Mouse (Mus musculus): ENCODE results near the gene Sepsecs. TPM values are rescaled to one million over a fixed set of nuclear protein-coding genes. Genes with fewer than 3 reads are reported as not detected.

Sepsecs gene
- polyA plus RNA-seq, 1 experiment from 2014 or later, result 6.6 TPM

GRCm38 (mm10) chr5:52617711-52618347 lies 51.7 kb downstream of the Sepsecs start:
- 37% methylated on average over 9 of the region's 9 CpGs for WGBS
- peak; percentile 40 for ATAC-seq
- peaks cover 29% of the 10 kb centered on the region for H3K4me1 ChIP-seq (ENCODE audit: control insufficient read depth, insufficient read depth, low read depth, low read length)
- peak overlapping the region; percentile 81 for H3K4me2 ChIP-seq (ENCODE audit: low read length)
- H3K9me3 ChIP-seq (ENCODE audit: control insufficient read depth, low read length), result no peaks in the 10 kb centered on the region
- no peaks in the 10 kb centered on the region for H3K36me3 ChIP-seq (ENCODE audit: control insufficient read depth, insufficient read depth, low read length)
- H3K27me3 ChIP-seq (replicated peaks; ENCODE audit: control insufficient read depth, insufficient read depth, low read length), result no peaks in the 10 kb centered on the region
- peak overlapping the region; percentile 44 for H3K4me3 ChIP-seq (ENCODE audit: low read length)
- H3K9ac ChIP-seq (ENCODE audit: low read depth, low read length), result peak overlapping the region; percentile 63
- peak overlapping the region; percentile 85 for H3K27ac ChIP-seq (ENCODE audit: low read depth, low read length)

DNA sequence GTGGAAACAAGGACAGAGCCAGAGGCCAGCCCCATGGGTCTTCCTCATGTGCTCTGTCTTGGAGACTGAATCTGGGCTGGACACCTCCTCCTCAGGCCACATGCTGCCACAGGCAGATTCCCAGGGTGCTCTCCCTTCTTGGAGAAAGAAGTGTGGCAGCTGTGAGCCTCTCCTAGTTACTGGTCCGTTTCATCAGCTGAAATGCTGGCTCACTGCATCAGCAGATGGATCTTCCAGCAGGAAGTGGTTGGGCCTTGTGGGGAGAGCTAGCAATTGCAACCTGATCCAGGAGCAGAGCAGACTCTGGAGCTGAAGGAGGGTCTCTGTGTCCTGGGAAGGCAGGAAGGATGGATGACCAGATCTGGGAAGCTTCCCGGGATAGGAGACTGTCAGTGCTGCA lies 53.0 kb downstream of the Sepsecs start:
- 25% methylated on average over 2 of the region's 2 CpGs for WGBS

DNA sequence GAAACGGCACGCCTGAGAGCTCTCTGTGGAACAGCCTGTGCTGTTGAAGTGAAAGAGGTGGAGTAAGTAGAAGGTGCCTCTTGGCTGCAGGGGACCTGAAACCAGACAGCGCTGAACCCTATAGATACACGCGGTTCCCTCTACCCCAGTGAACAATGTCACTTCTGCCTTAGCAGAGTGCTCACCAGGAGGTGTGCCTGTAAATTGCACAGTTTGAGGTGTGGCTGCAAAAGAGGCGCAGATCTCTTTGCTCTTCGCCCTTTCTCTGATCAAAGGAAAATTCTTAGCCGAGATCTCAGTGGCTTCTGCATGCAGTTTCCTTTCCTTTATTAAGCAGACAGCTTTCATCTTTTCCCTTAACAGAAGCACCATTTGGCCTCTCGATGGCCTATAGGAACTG lies 54.1 kb downstream of the Sepsecs start:
- ATAC-seq, result no peak
- WGBS, result 62% methylated on average over 9 of the region's 9 CpGs
- Histone ChIP-seq H3K4me2 (ENCODE audit: low read length) (no peak overlapping the region), H3K9me3 (ENCODE audit: control insufficient read depth, low read length) (no peaks in the 10 kb centered on the region), H3K4me1 (ENCODE audit: control insufficient read depth, insufficient read depth, low read depth, low read length) (peaks cover 29% of the 10 kb centered on the region), H3K4me3 (ENCODE audit: low read length) (no peak overlapping the region), H3K27me3 (replicated peaks; ENCODE audit: control insufficient read depth, insufficient read depth, low read length) (no peaks in the 10 kb centered on the region), H3K36me3 (ENCODE audit: control insufficient read depth, insufficient read depth, low read length) (no peaks in the 10 kb centered on the region), H3K27ac (ENCODE audit: low read depth, low read length) (no peak overlapping the region), H3K9ac (ENCODE audit: low read depth, low read length) (no peak overlapping the region)

More for the DNA sequence above, 53.0 kb downstream of the Sepsecs start:
- H3K27ac ChIP-seq (ENCODE audit: low read depth, low read length), result peak overlapping the region; percentile 57; the same call in 1 of the 2 replicates
- no peaks in the 10 kb centered on the region for H3K27me3 ChIP-seq (replicated peaks; ENCODE audit: control insufficient read depth, insufficient read depth, low read length)
- H3K36me3 ChIP-seq (ENCODE audit: control insufficient read depth, insufficient read depth, low read length), result no peaks in the 10 kb centered on the region
- ATAC-seq, result 0 out of 2 replicates have a peak, but pooled peaks have one; percentile 24
- H3K4me3 ChIP-seq (ENCODE audit: low read length), result no peak overlapping the region
- no peak overlapping the region for H3K9ac ChIP-seq (ENCODE audit: low read depth, low read length)
- H3K4me2 ChIP-seq (ENCODE audit: low read length), result no peak overlapping the region
- peaks cover 29% of the 10 kb centered on the region for H3K4me1 ChIP-seq (ENCODE audit: control insufficient read depth, insufficient read depth, low read depth, low read length)
- no peaks in the 10 kb centered on the region for H3K9me3 ChIP-seq (ENCODE audit: control insufficient read depth, low read length)

DNA sequence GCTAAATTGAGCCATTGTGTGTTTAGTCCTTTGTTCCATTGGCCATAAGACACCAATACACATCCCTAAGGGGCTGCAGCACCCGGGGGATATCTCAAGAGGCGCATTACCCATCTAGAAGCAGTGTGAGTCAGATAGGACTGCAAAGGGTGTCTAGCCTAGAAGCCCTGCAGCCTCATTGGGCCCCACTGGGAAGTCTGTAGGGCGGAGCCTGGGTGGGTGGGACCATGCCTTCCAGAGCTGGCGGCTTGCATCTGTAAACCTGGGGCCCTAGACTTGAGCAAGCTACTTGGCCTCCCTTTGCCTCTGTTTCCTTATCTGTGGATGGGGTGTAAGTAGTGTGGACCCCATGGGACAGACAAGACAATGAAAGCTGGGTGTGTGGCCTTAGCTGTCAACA lies 54.8 kb downstream of the Sepsecs start:
- H3K27ac ChIP-seq (ENCODE audit: low read depth, low read length), result no peak overlapping the region
- H3K9me3 ChIP-seq (ENCODE audit: control insufficient read depth, low read length), result no peaks in the 10 kb centered on the region
- no peak for ATAC-seq
- H3K4me2 ChIP-seq (ENCODE audit: low read length), result no peak overlapping the region
- H3K4me1 ChIP-seq (ENCODE audit: control insufficient read depth, insufficient read depth, low read depth, low read length), result peaks cover 29% of the 10 kb centered on the region
- H3K4me3 ChIP-seq (ENCODE audit: low read length), result no peak overlapping the region
- H3K36me3 ChIP-seq (ENCODE audit: control insufficient read depth, insufficient read depth, low read length), result no peaks in the 10 kb centered on the region
- 76% methylated on average over 4 of the region's 4 CpGs for WGBS
- H3K27me3 ChIP-seq (replicated peaks; ENCODE audit: control insufficient read depth, insufficient read depth, low read length), result no peaks in the 10 kb centered on the region
- H3K9ac ChIP-seq (ENCODE audit: low read depth, low read length), result no peak overlapping the region

DNA sequence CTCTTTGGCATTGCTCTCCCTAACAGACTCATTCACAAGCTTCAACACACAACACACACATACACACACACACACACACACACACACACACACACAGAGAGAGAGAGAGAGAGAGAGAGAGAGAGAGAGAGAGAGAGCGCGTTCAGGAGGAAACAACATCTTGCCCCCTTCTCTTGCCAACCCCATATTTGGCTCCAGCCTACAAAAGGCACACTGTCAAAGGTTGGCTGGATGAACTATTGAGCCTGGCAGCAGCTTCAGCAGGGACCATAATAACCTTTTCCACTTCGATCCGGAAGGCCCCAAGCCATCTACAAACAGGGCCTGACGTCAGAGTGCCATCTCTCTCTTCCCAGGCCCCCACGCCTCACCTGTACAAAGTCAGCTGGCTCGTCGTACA lies 56.7 kb downstream of the Sepsecs start:
- H3K4me3 ChIP-seq (ENCODE audit: low read length), result no peak overlapping the region
- WGBS, result 89% methylated on average over 8 of the region's 8 CpGs
- H3K4me2 ChIP-seq (ENCODE audit: low read length), result no peak overlapping the region
- H3K9me3 ChIP-seq (ENCODE audit: control insufficient read depth, low read length), result no peaks in the 10 kb centered on the region; the same call in 1 of the 2 replicates
- H3K36me3 ChIP-seq (ENCODE audit: control insufficient read depth, insufficient read depth, low read length), result no peaks in the 10 kb centered on the region
- peaks cover 17% of the 10 kb centered on the region for H3K4me1 ChIP-seq (ENCODE audit: control insufficient read depth, insufficient read depth, low read depth, low read length)
- H3K9ac ChIP-seq (ENCODE audit: low read depth, low read length), result no peak overlapping the region
- H3K27ac ChIP-seq (ENCODE audit: low read depth, low read length), result no peak overlapping the region
- no peak for ATAC-seq
- no peaks in the 10 kb centered on the region for H3K27me3 ChIP-seq (replicated peaks; ENCODE audit: control insufficient read depth, insufficient read depth, low read length)

DNA sequence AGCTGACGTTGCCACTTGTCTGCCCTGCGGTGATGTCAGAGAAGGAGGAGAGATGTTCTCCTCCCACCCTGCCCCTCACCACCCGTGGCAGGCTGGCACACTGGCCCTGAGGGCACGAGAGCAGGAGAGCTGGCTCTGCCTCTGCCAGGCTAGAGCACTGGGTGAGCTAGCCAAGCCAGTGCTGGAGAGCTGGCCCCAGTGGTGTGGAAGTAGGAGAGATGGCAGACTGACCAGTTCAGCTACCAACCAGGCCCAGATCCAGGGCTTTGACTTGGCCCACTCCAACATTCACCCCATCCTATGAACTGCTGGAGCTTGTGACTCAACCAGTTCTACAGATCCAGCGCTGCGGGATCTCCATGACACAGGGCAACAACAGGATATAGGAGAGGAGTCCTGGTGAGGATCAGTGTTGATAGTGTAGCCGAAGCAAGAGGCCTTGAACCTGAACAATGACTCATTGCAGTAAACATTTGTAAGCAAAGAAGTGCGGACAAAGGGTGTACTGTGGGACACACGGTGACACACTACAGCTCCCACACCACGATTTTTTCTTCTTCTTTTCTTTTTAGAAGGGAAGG lies 58.1 kb downstream of the Sepsecs start:
- Histone ChIP-seq H3K36me3 (ENCODE audit: control insufficient read depth, insufficient read depth, low read length) (no peaks in the 10 kb centered on the region), H3K4me1 (ENCODE audit: control insufficient read depth, insufficient read depth, low read depth, low read length) (peaks cover 6% of the 10 kb centered on the region), H3K4me2 (ENCODE audit: low read length) (no peak overlapping the region), H3K9me3 (ENCODE audit: control insufficient read depth, low read length) (no peaks in the 10 kb centered on the region; the same call in 1 of the 2 replicates), H3K4me3 (ENCODE audit: low read length) (no peak overlapping the region), H3K27ac (ENCODE audit: low read depth, low read length) (no peak overlapping the region), H3K27me3 (replicated peaks; ENCODE audit: control insufficient read depth, insufficient read depth, low read length) (no peaks in the 10 kb centered on the region), H3K9ac (ENCODE audit: low read depth, low read length) (no peak overlapping the region)
- no peak; the same call in 1 of the 2 replicates for ATAC-seq
- 83% methylated on average over 10 of the region's 10 CpGs for WGBS

DNA sequence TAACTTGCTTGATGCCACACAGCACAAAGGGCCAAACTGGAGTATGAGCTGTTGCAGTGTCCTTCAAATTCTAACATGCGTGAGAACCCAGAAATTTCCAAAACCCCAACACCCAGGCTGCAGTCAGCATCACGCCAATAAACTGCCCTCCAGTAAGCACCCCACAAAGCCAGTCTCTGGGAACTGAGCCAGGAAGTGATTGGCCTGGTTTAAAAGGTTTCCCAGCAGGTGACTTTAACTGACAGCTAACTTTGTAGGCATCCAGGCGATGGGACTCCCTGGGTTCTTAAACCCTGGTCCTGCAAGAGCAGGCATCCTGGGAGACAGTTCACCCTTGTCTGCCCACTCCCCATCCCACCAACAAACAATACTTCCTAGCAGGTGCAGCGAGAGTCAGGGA lies 59.2 kb downstream of the Sepsecs start:
- Histone ChIP-seq H3K27ac (ENCODE audit: low read depth, low read length) (no peak overlapping the region), H3K27me3 (replicated peaks; ENCODE audit: control insufficient read depth, insufficient read depth, low read length) (no peaks in the 10 kb centered on the region), H3K4me1 (ENCODE audit: control insufficient read depth, insufficient read depth, low read depth, low read length) (no peaks in the 10 kb centered on the region), H3K9me3 (ENCODE audit: control insufficient read depth, low read length) (no peaks in the 10 kb centered on the region; the same call in 1 of the 2 replicates), H3K4me2 (ENCODE audit: low read length) (no peak overlapping the region), H3K36me3 (ENCODE audit: control insufficient read depth, insufficient read depth, low read length) (no peaks in the 10 kb centered on the region), H3K4me3 (ENCODE audit: low read length) (no peak overlapping the region), H3K9ac (ENCODE audit: low read depth, low read length) (no peak overlapping the region)
- WGBS, result 36% methylated on average over 4 of the region's 4 CpGs
- ATAC-seq, result no peak

GRCm38 (mm10) chr5:52609672-52610071 lies 59.8 kb downstream of the Sepsecs start:
- H3K27ac ChIP-seq (ENCODE audit: low read depth, low read length), result no peak overlapping the region

GRCm38 (mm10) chr5:52604582-52605041 lies 64.9 kb downstream of the Sepsecs start:
- 57% methylated on average over 6 of the region's 6 CpGs for WGBS
- Histone ChIP-seq H3K27me3 (replicated peaks; ENCODE audit: control insufficient read depth, insufficient read depth, low read length) (no peaks in the 10 kb centered on the region), H3K36me3 (ENCODE audit: control insufficient read depth, insufficient read depth, low read length) (no peaks in the 10 kb centered on the region), H3K4me3 (ENCODE audit: low read length) (no peak overlapping the region), H3K27ac (ENCODE audit: low read depth, low read length) (no peak overlapping the region), H3K4me2 (ENCODE audit: low read length) (no peak overlapping the region), H3K4me1 (ENCODE audit: control insufficient read depth, insufficient read depth, low read depth, low read length) (no peaks in the 10 kb centered on the region), H3K9ac (ENCODE audit: low read depth, low read length) (no peak overlapping the region), H3K9me3 (ENCODE audit: control insufficient read depth, low read length) (no peaks in the 10 kb centered on the region; the same call in 1 of the 2 replicates)
- ATAC-seq, result no peak

More at GRCm38 (mm10) chr5:52609672-52610071, 59.8 kb downstream of the Sepsecs start:
- no peak for ATAC-seq
- no peaks in the 10 kb centered on the region; the same call in 1 of the 2 replicates for H3K9me3 ChIP-seq (ENCODE audit: control insufficient read depth, low read length)
- H3K36me3 ChIP-seq (ENCODE audit: control insufficient read depth, insufficient read depth, low read length), result no peaks in the 10 kb centered on the region
- no peak overlapping the region for H3K9ac ChIP-seq (ENCODE audit: low read depth, low read length)
- H3K4me1 ChIP-seq (ENCODE audit: control insufficient read depth, insufficient read depth, low read depth, low read length), result no peaks in the 10 kb centered on the region
- H3K4me3 ChIP-seq (ENCODE audit: low read length), result no peak overlapping the region
- 72% methylated on average over 10 of the region's 10 CpGs for WGBS
- no peak overlapping the region for H3K4me2 ChIP-seq (ENCODE audit: low read length)
- no peaks in the 10 kb centered on the region for H3K27me3 ChIP-seq (replicated peaks; ENCODE audit: control insufficient read depth, insufficient read depth, low read length)
